Mouse (Mus musculus) midbrain, embryonic 16.5 days (tissue): ENCODE data around the gene Exosc6. TPM values are rescaled to one million over a fixed set of nuclear protein-coding genes. Genes with fewer than 3 reads are reported as not detected.

Experiments used
- ATAC-seq: fragments of 200-750 bp; cut with Nextera tagmentation; 2 replicates; pipeline ENCODE4 v1.8.0; 2017; ENCODE audit warnings: moderate TSS enrichment
- H3K27ac ChIP-seq: fragments of 300-500 bp; sonication (generic); 2 replicates; pipeline ENCODE4 v1.5.1; 2014; ENCODE audit warnings: mild to moderate bottlenecking, low read length, mixed read lengths
- H3K27me3 ChIP-seq: fragments of 300-500 bp; sonication (generic); 2 replicates; pipeline ENCODE4 v1.6.1; 2014; ENCODE audit warnings: low read depth, low read length, mixed read lengths; ENCODE audit not compliant: control insufficient read depth, insufficient read depth
- H3K36me3 ChIP-seq: fragments of 300-500 bp; sonication (generic); 2 replicates; pipeline ENCODE4 v1.6.1; 2014; ENCODE audit warnings: mild to moderate bottlenecking, low read length, moderate library complexity, mixed read lengths; ENCODE audit not compliant: control insufficient read depth, insufficient read depth
- H3K4me1 ChIP-seq: fragments of 300-500 bp; sonication (generic); 2 replicates; pipeline ENCODE4 v1.6.1; 2014; ENCODE audit warnings: mild to moderate bottlenecking, low read length, mixed read lengths; ENCODE audit not compliant: control insufficient read depth, insufficient read depth
- H3K4me2 ChIP-seq: fragments of 300-500 bp; sonication (generic); 2 replicates; pipeline ENCODE4 v1.6.1; 2014; ENCODE audit warnings: mild to moderate bottlenecking, low read length, mixed read lengths
- H3K4me3 ChIP-seq: fragments of 300-500 bp; sonication (generic); 2 replicates; pipeline ENCODE4 v1.5.1; 2014; ENCODE audit warnings: low read depth, mild to moderate bottlenecking, low read length, moderate library complexity, mixed read lengths
- H3K9ac ChIP-seq: fragments of 300-500 bp; sonication (generic); 2 replicates; pipeline ENCODE4 v1.6.1; 2014; ENCODE audit warnings: low read depth, low read length, mixed read lengths
- H3K9me3 ChIP-seq: fragments of 300-500 bp; sonication (generic); replicated peaks from 2 replicates; pipeline ENCODE4 v1.6.1; 2014; ENCODE audit warnings: mild to moderate bottlenecking, low read length, mixed read lengths; ENCODE audit not compliant: control insufficient read depth, poor library complexity, severe bottlenecking
- WGBS: fragments of 180-500 bp; shearing (Covaris S2); extraction: QIAGEN DNeasy Blood & Tissue Kit; methylation state at CpG from one replicate; pipeline ENCODE4 v1.1.7; 2014; 5-methylcytosine and 5-hydroxymethylcytosine counted together
- polyA plus RNA-seq: library from polyadenylated mRNA; unstranded; fragments of >200 nt; fragmentation: Nextera tagmentation; extraction: Ambion mirVana; gene quantifications from 2 replicates; pipeline ENCODE4 v1.2.1, GENCODE M21; 2015

The Exosc6 gene
- polyA plus RNA-seq, 1 experiment from 2014 or later = not detected

- H3K9me3 ChIP-seq = no peaks in the 10 kb centered on the region
- H3K9ac ChIP-seq = peak overlapping the region; percentile 86
- peaks cover 4% of the 10 kb centered on the region for H3K27me3 ChIP-seq
- peaks cover 15% of the 10 kb centered on the region for H3K36me3 ChIP-seq
- H3K4me2 ChIP-seq = peak overlapping the region; percentile 86
- ATAC-seq = peak; percentile 99
- 7% methylated on average over 37 of the region's 37 CpGs for WGBS
- H3K27ac ChIP-seq = peak overlapping the region; percentile 91
- peaks cover 19% of the 10 kb centered on the region for H3K4me1 ChIP-seq
- H3K4me3 ChIP-seq = peak overlapping the region; percentile 80
Observed at GRCm38 (mm10) chr8:111033482-111034215, 22.5 kb upstream of the Exosc6 start.

GRCm38 (mm10) chr8:111034276-111034675 is 21.9 kb upstream of the Exosc6 start:
- 20% methylated on average over 12 of the region's 12 CpGs for WGBS
- Histone ChIP-seq H3K27me3 (peaks cover 4% of the 10 kb centered on the region), H3K9ac (peak overlapping the region; percentile 86), H3K4me3 (peak overlapping the region; percentile 80), H3K36me3 (peaks cover 18% of the 10 kb centered on the region), H3K4me2 (peak overlapping the region; percentile 86), H3K4me1 (peaks cover 19% of the 10 kb centered on the region), H3K27ac (peak overlapping the region; percentile 91), H3K9me3 (no peaks in the 10 kb centered on the region)
- peak; percentile 40 for ATAC-seq

- Histone ChIP-seq H3K27ac (no peak overlapping the region), H3K4me1 (peaks cover 19% of the 10 kb centered on the region), H3K36me3 (peaks cover 29% of the 10 kb centered on the region), H3K9me3 (no peaks in the 10 kb centered on the region), H3K4me3 (no peak overlapping the region), H3K27me3 (peaks cover 2% of the 10 kb centered on the region), H3K4me2 (no peak overlapping the region), H3K9ac (no peak overlapping the region)
- 95% methylated on average over 15 of the region's 15 CpGs for whole genome bisulfite sequencing
- ATAC-seq = no peak
Observed at GRCm38 (mm10) chr8:111036591-111036990, 19.5 kb upstream of the Exosc6 start.

- no peak for ATAC-seq
- H3K27me3 ChIP-seq = no peaks in the 10 kb centered on the region
- no peaks in the 10 kb centered on the region for H3K4me1 ChIP-seq
- H3K9ac ChIP-seq = no peak overlapping the region
- no peak overlapping the region for H3K4me3 ChIP-seq
- no peak overlapping the region for H3K4me2 ChIP-seq
- H3K36me3 ChIP-seq = peaks cover 71% of the 10 kb centered on the region
- H3K9me3 ChIP-seq = no peaks in the 10 kb centered on the region
- no peak overlapping the region for H3K27ac ChIP-seq
- 93% methylated on average over 19 of the region's 19 CpGs for WGBS
Observed at GRCm38 (mm10) chr8:111042546-111042945, 13.6 kb upstream of the Exosc6 start.

GRCm38 (mm10) chr8:111044003-111044734 is 12.0 kb upstream of the Exosc6 start:
- WGBS = 46% methylated on average over 2 of the region's 2 CpGs
- H3K27ac ChIP-seq = no peak overlapping the region
- H3K4me3 ChIP-seq = no peak overlapping the region
- H3K4me1 ChIP-seq = no peaks in the 10 kb centered on the region
- no peaks in the 10 kb centered on the region for H3K27me3 ChIP-seq
- H3K36me3 ChIP-seq = peaks cover 75% of the 10 kb centered on the region
- no peak overlapping the region for H3K9ac ChIP-seq
- H3K4me2 ChIP-seq = no peak overlapping the region
- no peak for ATAC-seq
- H3K9me3 ChIP-seq = no peaks in the 10 kb centered on the region

GRCm38 (mm10) chr8:111048694-111049093 is 7.4 kb upstream of the Exosc6 start:
- Histone ChIP-seq H3K9me3 (no peaks in the 10 kb centered on the region), H3K36me3 (peaks cover 71% of the 10 kb centered on the region), H3K27ac (no peak overlapping the region), H3K4me2 (no peak overlapping the region), H3K4me3 (no peak overlapping the region), H3K4me1 (no peaks in the 10 kb centered on the region), H3K27me3 (no peaks in the 10 kb centered on the region), H3K9ac (no peak overlapping the region)
- ATAC-seq = no peak
- 99% methylated on average over 2 of the region's 2 CpGs for WGBS

- H3K9me3 ChIP-seq = no peaks in the 10 kb centered on the region
- H3K4me3 ChIP-seq = no peak overlapping the region
- no peaks in the 10 kb centered on the region for H3K27me3 ChIP-seq
- no peak overlapping the region for H3K27ac ChIP-seq
- no peaks in the 10 kb centered on the region for H3K4me1 ChIP-seq
- no peak for ATAC-seq
- no peak overlapping the region for H3K4me2 ChIP-seq
- H3K36me3 ChIP-seq = peaks cover 75% of the 10 kb centered on the region
- 96% methylated on average over 7 of the region's 7 CpGs for WGBS
- no peak overlapping the region for H3K9ac ChIP-seq
Observed at GRCm38 (mm10) chr8:111049106-111049505, 7.0 kb upstream of the Exosc6 start.

- H3K4me3 ChIP-seq = no peak overlapping the region
- H3K36me3 ChIP-seq = peaks cover 53% of the 10 kb centered on the region
- H3K4me1 ChIP-seq = peaks cover 12% of the 10 kb centered on the region
- H3K4me2 ChIP-seq = no peak overlapping the region
- ATAC-seq = no peak
- H3K27ac ChIP-seq = no peak overlapping the region
- no peaks in the 10 kb centered on the region for H3K9me3 ChIP-seq
- 94% methylated on average over 12 of the region's 12 CpGs for WGBS
- H3K9ac ChIP-seq = no peak overlapping the region
- no peaks in the 10 kb centered on the region for H3K27me3 ChIP-seq
Observed at GRCm38 (mm10) chr8:111053827-111054518, 2.2 kb upstream of the Exosc6 start.
